Mouse (Mus musculus) ES-E14 (cell line): ENCODE results near the gene Prkcb.

Experiments
- HCFC1 ChIP-seq: IDR thresholded peaks from 2 replicates; pipeline ENCODE4 v1.6.1; 2012; ENCODE audit warnings: low read length, inconsistent platforms, borderline replicate concordance; ENCODE audit not compliant: insufficient read depth
- MAFK ChIP-seq: IDR thresholded peaks from 2 replicates; pipeline ENCODE4 v1.6.1; 2014; ENCODE audit warnings: mild to moderate bottlenecking, low read depth, low read length, inconsistent platforms; ENCODE audit not compliant: insufficient read depth

DNA sequence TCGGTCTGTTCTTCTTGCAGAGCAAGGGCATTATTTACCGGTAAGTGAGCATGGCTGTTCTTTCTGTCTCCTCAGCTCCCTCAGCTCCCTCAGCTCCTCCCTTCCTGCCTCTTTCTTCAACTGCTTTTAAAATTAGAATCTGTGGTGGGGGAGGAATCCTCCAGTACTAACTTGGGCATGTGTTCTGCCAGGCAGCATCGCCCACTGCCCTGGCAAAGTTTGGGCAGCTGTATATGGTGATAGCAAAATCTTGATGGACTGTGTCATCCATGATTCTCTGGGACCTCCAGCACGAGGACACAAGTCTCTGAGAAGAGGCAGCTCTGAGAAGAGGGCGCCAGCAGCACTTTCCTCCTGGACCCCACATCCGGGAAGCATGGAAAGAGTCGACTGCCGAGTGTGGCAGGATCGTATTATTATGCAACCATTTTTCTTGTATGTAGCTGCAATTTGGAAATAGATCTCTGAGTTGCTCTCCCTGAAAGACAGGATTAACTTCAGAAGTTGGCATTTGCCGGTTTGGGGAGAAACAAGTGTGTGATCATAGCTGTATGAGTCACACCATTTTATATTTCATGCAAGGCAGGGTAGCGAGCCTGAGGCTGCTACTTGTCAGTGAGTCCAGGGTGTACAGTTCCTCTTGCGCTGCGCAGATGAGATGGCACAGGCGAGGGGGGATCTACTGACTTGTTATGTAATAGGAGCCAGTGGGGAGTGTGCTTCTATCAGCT is 296.0 kb downstream of the Prkcb start:
- TF ChIP-seq MAFK (no peak), HCFC1 (no peak)
